Mouse (Mus musculus) forebrain, embryonic 13.5 days (tissue): ENCODE measurements around the gene Tenm4. TPM values are rescaled to one million over a fixed set of nuclear protein-coding genes. Genes with fewer than 3 reads are reported as not detected.

Source experiments
- ATAC-seq: fragments of 200-750 bp; cut with Nextera tagmentation; 2 replicates; pipeline ENCODE4 v1.8.0; 2017
- H3K27ac ChIP-seq: fragments of 300-500 bp; sonication (generic); 2 replicates; pipeline ENCODE4 v1.5.1; 2015; ENCODE audit warnings: inconsistent platforms, mild to moderate bottlenecking, moderate library complexity
- H3K27me3 ChIP-seq: fragments of 300-500 bp; sonication (generic); 2 replicates; pipeline ENCODE4 v1.6.1; 2015; ENCODE audit warnings: mild to moderate bottlenecking, inconsistent platforms
- H3K36me3 ChIP-seq: fragments of 300-500 bp; sonication (generic); 2 replicates; pipeline ENCODE4 v1.6.1; 2015; ENCODE audit warnings: mild to moderate bottlenecking, inconsistent platforms; ENCODE audit not compliant: poor library complexity, severe bottlenecking
- H3K4me1 ChIP-seq: fragments of 300-500 bp; sonication (generic); 2 replicates; pipeline ENCODE4 v1.6.1; 2015; ENCODE audit warnings: inconsistent platforms
- H3K4me2 ChIP-seq: fragments of 300-500 bp; sonication (generic); 2 replicates; pipeline ENCODE4 v1.6.1; 2015; ENCODE audit warnings: inconsistent platforms, mild to moderate bottlenecking, moderate library complexity
- H3K4me3 ChIP-seq: fragments of 300-500 bp; sonication (generic); 2 replicates; pipeline ENCODE4 v1.5.1; 2015; ENCODE audit warnings: mild to moderate bottlenecking, inconsistent platforms
- H3K9ac ChIP-seq: fragments of 300-500 bp; sonication (generic); 2 replicates; pipeline ENCODE4 v1.6.1; 2015; ENCODE audit warnings: mild to moderate bottlenecking, inconsistent platforms
- H3K9me3 ChIP-seq: fragments of 300-500 bp; sonication (generic); replicated peaks from 2 replicates; pipeline ENCODE4 v1.6.1; 2016; ENCODE audit warnings: inconsistent platforms
- WGBS: fragments of 180-500 bp; shearing (Covaris S2); methylation state at CpG from one replicate; pipeline ENCODE4 v1.1.7; 2015; 5-methylcytosine and 5-hydroxymethylcytosine counted together
- polyA plus RNA-seq: library from polyadenylated mRNA; unstranded; fragments of >200 nt; fragmentation: Nextera tagmentation; extraction: Ambion mirVana; gene quantifications from 2 replicates; pipeline ENCODE4 v1.2.1, GENCODE M21; 2015

The Tenm4 gene
- polyA plus RNA-seq, 1 experiment from 2014 or later: 73.6 TPM

GRCm38 (mm10) chr7:96500108-96500507, 329.1 kb downstream of the Tenm4 start:
- H3K27me3 ChIP-seq: no peaks in the 10 kb centered on the region
- no peaks in the 10 kb centered on the region for H3K9me3 ChIP-seq
- no peak overlapping the region for H3K4me2 ChIP-seq
- no peaks in the 10 kb centered on the region for H3K36me3 ChIP-seq
- H3K27ac ChIP-seq: peak overlapping the region; percentile 57
- H3K4me3 ChIP-seq: no peak overlapping the region
- ATAC-seq: peak; percentile 74
- 80% methylated on average over 5 of the region's 5 CpGs for WGBS
- peaks cover 22% of the 10 kb centered on the region for H3K4me1 ChIP-seq
- no peak overlapping the region for H3K9ac ChIP-seq

- no peak for ATAC-seq
- H3K9me3 ChIP-seq: no peaks in the 10 kb centered on the region
- H3K9ac ChIP-seq: no peak overlapping the region
- no peak overlapping the region for H3K4me3 ChIP-seq
- H3K27me3 ChIP-seq: no peaks in the 10 kb centered on the region
- H3K4me2 ChIP-seq: no peak overlapping the region
- H3K27ac ChIP-seq: peak overlapping the region; percentile 57
- H3K36me3 ChIP-seq: no peaks in the 10 kb centered on the region
- WGBS: 77% methylated on average over 4 of the region's 4 CpGs
- H3K4me1 ChIP-seq: peaks cover 29% of the 10 kb centered on the region
These were observed 329.8 kb downstream of the Tenm4 start for GRCm38 (mm10) chr7:96500797-96501196.

- 56% methylated on average over 11 of the region's 11 CpGs for WGBS
- Histone ChIP-seq H3K36me3 (no peaks in the 10 kb centered on the region), H3K4me2 (no peak overlapping the region), H3K4me1 (peaks cover 23% of the 10 kb centered on the region), H3K4me3 (no peak overlapping the region), H3K27me3 (no peaks in the 10 kb centered on the region), H3K27ac (peak overlapping the region; percentile 48; the same call in 1 of the 2 replicates), H3K9me3 (no peaks in the 10 kb centered on the region), H3K9ac (no peak overlapping the region)
- ATAC-seq: 0 out of 2 replicates have a peak, but pooled peaks have one; percentile 36
These were observed 331.4 kb downstream of the Tenm4 start for GRCm38 (mm10) chr7:96502321-96502973.

GRCm38 (mm10) chr7:96505538-96505937, 334.5 kb downstream of the Tenm4 start:
- peaks cover 25% of the 10 kb centered on the region for H3K4me1 ChIP-seq
- H3K27me3 ChIP-seq: no peaks in the 10 kb centered on the region
- no peaks in the 10 kb centered on the region for H3K36me3 ChIP-seq
- H3K9me3 ChIP-seq: no peaks in the 10 kb centered on the region
- whole genome bisulfite sequencing: 9% methylated on average over 6 of the region's 6 CpGs
- H3K4me2 ChIP-seq: no peak overlapping the region
- ATAC-seq: peak; percentile 55
- H3K27ac ChIP-seq: 0 out of 2 replicates have a peak overlapping the region, but pooled peaks have one; percentile 17
- no peak overlapping the region for H3K4me3 ChIP-seq
- H3K9ac ChIP-seq: no peak overlapping the region

GRCm38 (mm10) chr7:96507046-96507445, 336.0 kb downstream of the Tenm4 start:
- Histone ChIP-seq H3K4me3 (no peak overlapping the region), H3K4me2 (no peak overlapping the region), H3K4me1 (peaks cover 30% of the 10 kb centered on the region), H3K27ac (no peak overlapping the region), H3K9me3 (no peaks in the 10 kb centered on the region), H3K27me3 (no peaks in the 10 kb centered on the region), H3K36me3 (no peaks in the 10 kb centered on the region), H3K9ac (no peak overlapping the region)
- ATAC-seq: no peak
- WGBS: 90% methylated on average over 8 of the region's 8 CpGs

GRCm38 (mm10) chr7:96510396-96510795, 339.4 kb downstream of the Tenm4 start:
- 96% methylated on average over 5 of the region's 5 CpGs for WGBS

GRCm38 (mm10) chr7:96511018-96511609, 340.1 kb downstream of the Tenm4 start:
- Histone ChIP-seq H3K4me1 (peaks cover 27% of the 10 kb centered on the region), H3K27ac (peak overlapping the region; percentile 62), H3K9ac (no peak overlapping the region), H3K4me3 (no peak overlapping the region), H3K27me3 (no peaks in the 10 kb centered on the region), H3K9me3 (no peaks in the 10 kb centered on the region), H3K4me2 (no peak overlapping the region), H3K36me3 (no peaks in the 10 kb centered on the region)
- no peak for ATAC-seq
- 87% methylated on average over 7 of the region's 7 CpGs for WGBS

More at GRCm38 (mm10) chr7:96510396-96510795, 339.4 kb downstream of the Tenm4 start:
- no peak overlapping the region for H3K27ac ChIP-seq
- no peaks in the 10 kb centered on the region for H3K27me3 ChIP-seq
- H3K4me1 ChIP-seq: peaks cover 32% of the 10 kb centered on the region
- no peak overlapping the region for H3K9ac ChIP-seq
- no peaks in the 10 kb centered on the region for H3K9me3 ChIP-seq
- ATAC-seq: no peak
- H3K4me3 ChIP-seq: no peak overlapping the region
- H3K4me2 ChIP-seq: no peak overlapping the region
- no peaks in the 10 kb centered on the region for H3K36me3 ChIP-seq

- H3K36me3 ChIP-seq: no peaks in the 10 kb centered on the region
- H3K9ac ChIP-seq: no peak overlapping the region
- H3K4me3 ChIP-seq: no peak overlapping the region
- WGBS: 42% methylated on average over 14 of the region's 14 CpGs
- peak overlapping the region; percentile 30 for H3K4me2 ChIP-seq
- no peaks in the 10 kb centered on the region for H3K9me3 ChIP-seq
- H3K4me1 ChIP-seq: peaks cover 27% of the 10 kb centered on the region
- no peaks in the 10 kb centered on the region for H3K27me3 ChIP-seq
- ATAC-seq: peak; percentile 81
- peak overlapping the region; percentile 62 for H3K27ac ChIP-seq
These were observed 341.0 kb downstream of the Tenm4 start for GRCm38 (mm10) chr7:96511953-96512511.

GRCm38 (mm10) chr7:96519216-96519615, 348.2 kb downstream of the Tenm4 start:
- Histone ChIP-seq H3K4me1 (peaks cover 14% of the 10 kb centered on the region), H3K36me3 (no peaks in the 10 kb centered on the region), H3K4me2 (no peak overlapping the region), H3K27ac (peak overlapping the region; percentile 10), H3K9ac (no peak overlapping the region), H3K9me3 (no peaks in the 10 kb centered on the region), H3K27me3 (no peaks in the 10 kb centered on the region), H3K4me3 (no peak overlapping the region)
- peak; percentile 16; the same call in 1 of the 2 replicates for ATAC-seq
- WGBS: 0% methylated on average over 2 of the region's 2 CpGs

GRCm38 (mm10) chr7:96521956-96522355, 350.9 kb downstream of the Tenm4 start:
- Histone ChIP-seq H3K9ac (no peak overlapping the region), H3K9me3 (no peaks in the 10 kb centered on the region), H3K4me3 (no peak overlapping the region), H3K4me1 (peaks cover 14% of the 10 kb centered on the region), H3K36me3 (no peaks in the 10 kb centered on the region), H3K27ac (peak overlapping the region; percentile 25; the same call in 1 of the 2 replicates), H3K4me2 (no peak overlapping the region), H3K27me3 (no peaks in the 10 kb centered on the region)
- ATAC-seq: no peak
- 53% methylated on average over 7 of the region's 7 CpGs for WGBS

GRCm38 (mm10) chr7:96523673-96524072, 352.6 kb downstream of the Tenm4 start:
- Histone ChIP-seq H3K36me3 (no peaks in the 10 kb centered on the region), H3K4me2 (no peak overlapping the region), H3K27ac (0 out of 2 replicates have a peak overlapping the region, but pooled peaks have one; percentile 45), H3K9ac (no peak overlapping the region), H3K4me1 (peaks cover 14% of the 10 kb centered on the region), H3K27me3 (no peaks in the 10 kb centered on the region), H3K9me3 (no peaks in the 10 kb centered on the region), H3K4me3 (no peak overlapping the region)
- no peak for ATAC-seq
- WGBS: 83% methylated on average over 2 of the region's 2 CpGs

GRCm38 (mm10) chr7:96524486-96525205, 353.6 kb downstream of the Tenm4 start:
- no peak; the same call in 1 of the 2 replicates for ATAC-seq
- 79% methylated on average over 8 of the region's 8 CpGs for WGBS
- H3K27ac ChIP-seq: no peak overlapping the region
- H3K4me1 ChIP-seq: peaks cover 14% of the 10 kb centered on the region
- H3K4me3 ChIP-seq: no peak overlapping the region
- H3K9me3 ChIP-seq: no peaks in the 10 kb centered on the region
- H3K27me3 ChIP-seq: no peaks in the 10 kb centered on the region
- H3K36me3 ChIP-seq: no peaks in the 10 kb centered on the region
- no peak overlapping the region for H3K9ac ChIP-seq
- H3K4me2 ChIP-seq: no peak overlapping the region
